In the genomic region with DNA sequence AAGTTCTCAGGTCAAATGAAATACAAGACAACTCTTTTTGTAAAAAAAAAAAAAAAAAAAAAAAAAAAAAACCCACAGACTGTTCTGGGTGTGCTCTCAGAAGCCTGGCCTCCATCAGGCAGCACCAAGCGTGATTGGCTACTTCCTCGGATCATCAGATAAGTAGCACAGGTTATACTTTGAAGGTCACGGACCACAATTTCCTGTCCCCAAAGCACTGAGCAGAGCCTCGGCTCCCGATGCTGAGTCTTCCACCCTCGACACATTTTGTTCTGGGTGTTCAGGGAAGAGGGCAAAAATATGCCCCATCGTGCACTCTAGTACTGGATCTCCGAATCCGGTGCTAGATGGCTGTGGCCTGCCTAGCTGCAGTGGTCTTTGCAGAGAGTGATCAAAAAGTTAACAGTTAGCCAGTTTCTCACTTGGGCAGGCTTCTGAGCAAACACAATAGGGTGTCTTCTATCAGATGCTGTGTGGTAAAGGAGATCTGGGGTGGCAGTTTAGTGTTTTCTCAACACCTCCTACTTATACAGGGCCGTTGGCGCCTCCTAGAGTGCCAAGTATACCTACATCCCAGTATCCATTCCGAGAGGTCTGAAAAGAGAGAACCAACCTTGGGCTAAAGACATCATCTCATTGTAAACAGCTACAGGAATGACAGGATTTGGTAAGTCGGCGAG, we compare ENCODE assay signal across 19 mouse cellular contexts.
DNase-seq lines count a peak whose midpoint lies in the region; ATAC-seq and TF ChIP-seq lines count a peak whose summit lies in the region.
"Had no signal": no experiment of that assay in that cellular context is flagged by ENCODE, and none has a peak within 500 bp of the region (broad histone marks: within the 10 kb centered on the region; RNA-seq: fewer than 3 reads in every experiment).

No protein-coding gene starts in this region.

- TF ChIP-seq CTCF in kidney, postnatal 0 days (IDR thresholded peaks at IDR 0.05; ENCODE audit: low read depth), result peak; percentile 17; the same call in 1 of the 2 replicates

- DNase-seq in kidney, postnatal 0 days (ENCODE audit: low spot score), result no peak
- DNase-seq in kidney, adult 18-20 months, result no peak
- peak; percentile 71 to 80 for DNase-seq in natural killer cell, adult 2 months (ENCODE audit: low spot score in 2 of 2)
- peak; percentile 65 to 72 for DNase-seq in thymus, postnatal 36 days
- DNase-seq in yolk sac, embryonic 10.5 days (ENCODE audit: low spot score), result no peak
- no peak for DNase-seq in heart, adult 18-20 months
- DNase-seq: adrenal gland, postnatal 14 days; B cell, adult 2 months; cerebellum, adult 9-10 months; gastrocnemius, adult 2 months; heart, postnatal 36 days; kidney, postnatal 10 days; liver, postnatal 0 days had no signal

- ATAC-seq in kidney, postnatal 0 days (replicated peaks; ENCODE audit: low FRiP score, low read depth), result no peak
- ATAC-seq in activated CD4-positive, CD25-positive, alpha-beta regulatory T cell, adult 4 months, result peak; percentile 86
- no peak for ATAC-seq in liver, embryonic 12.5 days
- ATAC-seq: forebrain, embryonic 14.5 days; liver, postnatal 0 days; midbrain, embryonic 16.5 days had no signal

- H3K27ac ChIP-seq in kidney, postnatal 0 days, result no peak overlapping the region
- H3K27ac ChIP-seq in liver, embryonic 12.5 days, result no peak overlapping the region
- H3K27ac ChIP-seq: gastrocnemius, adult 2 months; macrophage; stomach, postnatal 0 days had no signal

- no peak overlapping the region for H3K4me3 ChIP-seq in kidney, postnatal 0 days (replicated peaks; ENCODE audit: low read depth, low read length)
- H3K4me3 ChIP-seq in liver, embryonic 12.5 days, result no peak overlapping the region
- H3K4me3 ChIP-seq: gastrocnemius, adult 2 months had no signal

- peaks cover 10% of the 10 kb centered on the region; the same call in 1 of the 2 replicates for H3K4me1 ChIP-seq in kidney, postnatal 0 days (replicated peaks; ENCODE audit: insufficient read depth, low read length)
- 0 out of 2 replicates have a peak, but pooled peaks cover under 1% of the 10 kb centered on the region for H3K4me1 ChIP-seq in liver, embryonic 12.5 days

- H3K9me3 ChIP-seq in kidney, postnatal 0 days (replicated peaks; ENCODE audit: low read length), result no peaks in the 10 kb centered on the region
- no peaks in the 10 kb centered on the region for H3K9me3 ChIP-seq in liver, embryonic 12.5 days (replicated peaks)

- H3K36me3 ChIP-seq in kidney, postnatal 0 days (ENCODE audit: insufficient read depth, low read length), result peaks cover 10% of the 10 kb centered on the region; the same call in 1 of the 2 replicates
- H3K36me3 ChIP-seq in liver, embryonic 12.5 days, result peaks cover 59% of the 10 kb centered on the region

- H3K27me3 ChIP-seq in kidney, postnatal 0 days (ENCODE audit: insufficient read depth, low read length), result no peaks in the 10 kb centered on the region
- H3K27me3 ChIP-seq in liver, embryonic 12.5 days (replicated peaks), result no peaks in the 10 kb centered on the region

- H3K4me2 ChIP-seq in kidney, postnatal 0 days (ENCODE audit: low read length), result no peak overlapping the region
- no peak overlapping the region for H3K4me2 ChIP-seq in liver, embryonic 12.5 days

- no peak overlapping the region for H3K9ac ChIP-seq in kidney, postnatal 0 days (ENCODE audit: low read depth, low read length)
- no peak overlapping the region for H3K9ac ChIP-seq in liver, embryonic 12.5 days
- H3K9ac ChIP-seq: liver, postnatal 0 days had no signal

- WGBS in kidney, postnatal 0 days, result 69% methylated on average over 14 of the region's 14 CpGs
- WGBS in liver, embryonic 12.5 days (ENCODE audit: insufficient replicate concordance), result 72% methylated on average over 14 of the region's 14 CpGs

Comparison
In these comparisons a context has a peak if more than half of its experiments do, and no peak if none do; other contexts are left out.
1. DNase-seq: peak in natural killer cell, adult 2 months (2 of 2) and thymus, postnatal 36 days (2 of 2); none in kidney, postnatal 0 days (single experiment), kidney, adult 18-20 months (single experiment), yolk sac, embryonic 10.5 days (single experiment) and heart, adult 18-20 months (0 of 2).